ENCODE assay signal across 8 mouse cellular contexts in genomic region chr3:106789930-106790329, GRCm38 (mm10). TPM values are rescaled to one million over a fixed set of nuclear protein-coding genes. Genes with fewer than 3 reads are reported as not detected.
DNase-seq lines count a peak whose midpoint lies in the region; ATAC-seq and TF ChIP-seq lines count a peak whose summit lies in the region.

Gene Cd53 (minus strand): TSS chr3:106790149.

- H3K4me2 ChIP-seq in liver, embryonic 13.5 days: no peak within 1 kb of the TSS
- no peak within 1 kb of the TSS for H3K4me2 ChIP-seq in midbrain, embryonic 13.5 days (replicated peaks)
- no peak within 1 kb of the TSS for H3K4me2 ChIP-seq in intestine, postnatal 0 days (replicated peaks; ENCODE audit: low read depth)

- H3K27ac ChIP-seq in bone marrow macrophage, adult 2 months (ENCODE audit: insufficient read depth, low read depth, low read length): peak within 1 kb of the TSS; percentile 96
- no peak within 1 kb of the TSS for H3K27ac ChIP-seq in liver, embryonic 13.5 days
- H3K27ac ChIP-seq in small intestine, adult 2 months (ENCODE audit: insufficient read depth, low read depth, low read length): 0 out of 2 replicates have a peak within 1 kb of the TSS, but pooled peaks have one; percentile 1
- H3K27ac ChIP-seq in midbrain, embryonic 13.5 days: no peak within 1 kb of the TSS
- H3K27ac ChIP-seq in intestine, postnatal 0 days (ENCODE audit: low read depth, low read length): no peak within 1 kb of the TSS

- no peak for TF ChIP-seq POLR2A in bone marrow macrophage, adult 2 months (IDR thresholded peaks at IDR 0.05; ENCODE audit: borderline replicate concordance, low read depth, low read length)
- TF ChIP-seq POLR2A in small intestine, adult 2 months (IDR thresholded peaks at IDR 0.05; ENCODE audit: low read depth, low read length): no peak

- no peak within 1 kb of the TSS for H3K9ac ChIP-seq in liver, embryonic 13.5 days
- no peak within 1 kb of the TSS for H3K9ac ChIP-seq in midbrain, embryonic 13.5 days (replicated peaks)
- no peak within 1 kb of the TSS for H3K9ac ChIP-seq in intestine, postnatal 0 days (ENCODE audit: low read depth, low read length)

- no peak for TF ChIP-seq CTCF in bone marrow macrophage, adult 2 months (IDR thresholded peaks at IDR 0.05; ENCODE audit: low read depth, low read length)
- TF ChIP-seq CTCF in small intestine, adult 2 months (IDR thresholded peaks at IDR 0.05; ENCODE audit: extremely low read depth, insufficient read length, insufficient replicate concordance, low read depth, low read length): no peak
- TF ChIP-seq CTCF in intestine, postnatal 0 days (IDR thresholded peaks at IDR 0.05; ENCODE audit: low read depth): no peak

- H3K27me3 ChIP-seq in liver, embryonic 13.5 days: no peaks in the 10 kb centered on the region
- no peaks in the 10 kb centered on the region for H3K27me3 ChIP-seq in small intestine, adult 2 months (ENCODE audit: control insufficient read depth, insufficient read depth, low read length)
- H3K27me3 ChIP-seq in midbrain, embryonic 13.5 days: no peaks in the 10 kb centered on the region
- no peaks in the 10 kb centered on the region for H3K27me3 ChIP-seq in intestine, postnatal 0 days (replicated peaks; ENCODE audit: control insufficient read depth, insufficient read depth, low read length)

- H3K36me3 ChIP-seq in liver, embryonic 13.5 days: no peaks in the 10 kb centered on the region
- H3K36me3 ChIP-seq in small intestine, adult 2 months (ENCODE audit: control insufficient read depth, insufficient read depth, low read length): no peaks in the 10 kb centered on the region
- no peaks in the 10 kb centered on the region for H3K36me3 ChIP-seq in midbrain, embryonic 13.5 days
- H3K36me3 ChIP-seq in intestine, postnatal 0 days (ENCODE audit: control insufficient read depth, insufficient read depth): no peaks in the 10 kb centered on the region

- DNase-seq in layer of hippocampus, adult 9-10 months (ENCODE audit: low spot score): peak; percentile 27
- DNase-seq in layer of hippocampus, postnatal 36 days: no peak
- peak; percentile 3 for DNase-seq in liver, embryonic 13.5 days
- DNase-seq in kidney, adult 11 months: no peak

- peak within 1 kb of the TSS; percentile 44 for H3K4me3 ChIP-seq in bone marrow macrophage, adult 2 months (ENCODE audit: insufficient read depth, low read length)
- H3K4me3 ChIP-seq in liver, embryonic 13.5 days (replicated peaks): peak within 1 kb of the TSS; percentile 21; the same call in 1 of the 2 replicates
- H3K4me3 ChIP-seq in small intestine, adult 2 months (ENCODE audit: low read depth, low read length): no peak within 1 kb of the TSS
- H3K4me3 ChIP-seq in midbrain, embryonic 13.5 days (replicated peaks): no peak within 1 kb of the TSS
- H3K4me3 ChIP-seq in intestine, postnatal 0 days (ENCODE audit: low read depth, low read length): no peak within 1 kb of the TSS

- H3K4me1 ChIP-seq in bone marrow macrophage, adult 2 months (ENCODE audit: control insufficient read depth, insufficient read depth, low read length): peaks cover 10% of the 10 kb centered on the region
- H3K4me1 ChIP-seq in liver, embryonic 13.5 days (replicated peaks): no peaks in the 10 kb centered on the region
- H3K4me1 ChIP-seq in small intestine, adult 2 months (ENCODE audit: control insufficient read depth, insufficient read depth, insufficient read length, low read length): no peaks in the 10 kb centered on the region
- no peaks in the 10 kb centered on the region for H3K4me1 ChIP-seq in midbrain, embryonic 13.5 days (replicated peaks)
- no peaks in the 10 kb centered on the region for H3K4me1 ChIP-seq in intestine, postnatal 0 days (replicated peaks; ENCODE audit: control insufficient read depth, insufficient read depth, low read length)

- WGBS in liver, embryonic 13.5 days (ENCODE audit: insufficient replicate concordance): 16% methylated on average over 2 of the region's 2 CpGs
- WGBS in small intestine, adult 2 months: 73% methylated on average over 2 of the region's 2 CpGs
- WGBS in midbrain, embryonic 13.5 days: 88% methylated on average over 2 of the region's 2 CpGs
- 71% methylated on average over 2 of the region's 2 CpGs for WGBS in intestine, postnatal 0 days

- H3K9me3 ChIP-seq in liver, embryonic 13.5 days (replicated peaks): no peaks in the 10 kb centered on the region
- H3K9me3 ChIP-seq in midbrain, embryonic 13.5 days: no peaks in the 10 kb centered on the region
- no peaks in the 10 kb centered on the region for H3K9me3 ChIP-seq in intestine, postnatal 0 days (ENCODE audit: control insufficient read depth)

- ATAC-seq in liver, embryonic 13.5 days (ENCODE audit: low read depth): no peak
- ATAC-seq in midbrain, embryonic 13.5 days: no peak
- no peak for ATAC-seq in intestine, postnatal 0 days

RNA-seq across cellular contexts. Expression of gene Cd53, which starts in this region (rescaled TPM):
- 1 to 10 TPM; 9.1 to 9.4 TPM for total RNA-seq in layer of hippocampus, postnatal 36 days (2021)
- 691 and 706 TPM in 2 replicates for polyA plus RNA-seq in bone marrow macrophage, adult 2 months (2012; ENCODE audit: insufficient read depth, insufficient read length, missing spikeins)
- 18.0 and 21.9 TPM in 2 replicates for polyA plus RNA-seq in liver, embryonic 13.5 days (2015; fragmentation: Nextera tagmentation; extraction: Ambion mirVana)
- 2.7 and 3.2 TPM in 2 replicates for polyA plus RNA-seq in small intestine, adult 2 months (2012; rRNA removed)
- 3.8 and 4.7 TPM in 2 replicates for polyA plus RNA-seq in midbrain, embryonic 13.5 days (2015; fragmentation: Nextera tagmentation; extraction: Ambion mirVana)
- 7.5 and 8.0 TPM in 2 replicates for polyA plus RNA-seq in intestine, postnatal 0 days (2015; fragmentation: Nextera tagmentation; extraction: Ambion mirVana)

Comparison
In these comparisons a context has a peak if more than half of its experiments do, and no peak if none do; other contexts are left out.
1. RNA of gene Cd53 (polyA plus RNA-seq): 691 to 706 TPM in bone marrow macrophage, adult 2 months; 18.0 to 21.9 TPM in liver, embryonic 13.5 days, 7.5 to 8.0 TPM in intestine, postnatal 0 days, 3.8 to 4.7 TPM in midbrain, embryonic 13.5 days and 2.7 to 3.2 TPM in small intestine, adult 2 months; every median in the first group is over 10 times any median in the second.
2. DNase-seq: peak in layer of hippocampus, adult 9-10 months (single experiment) and liver, embryonic 13.5 days (single experiment); none in layer of hippocampus, postnatal 36 days (0 of 2) and kidney, adult 11 months (single experiment).
3. H3K27ac ChIP-seq: peak in bone marrow macrophage, adult 2 months (single experiment) and small intestine, adult 2 months (single experiment); none in liver, embryonic 13.5 days (single experiment), midbrain, embryonic 13.5 days (single experiment) and intestine, postnatal 0 days (single experiment).
4. H3K4me3 ChIP-seq: peak in bone marrow macrophage, adult 2 months (single experiment) and liver, embryonic 13.5 days (single experiment); none in small intestine, adult 2 months (single experiment), midbrain, embryonic 13.5 days (single experiment) and intestine, postnatal 0 days (single experiment).